8 mouse cellular contexts compared by ENCODE assay signal in the genomic region with DNA sequence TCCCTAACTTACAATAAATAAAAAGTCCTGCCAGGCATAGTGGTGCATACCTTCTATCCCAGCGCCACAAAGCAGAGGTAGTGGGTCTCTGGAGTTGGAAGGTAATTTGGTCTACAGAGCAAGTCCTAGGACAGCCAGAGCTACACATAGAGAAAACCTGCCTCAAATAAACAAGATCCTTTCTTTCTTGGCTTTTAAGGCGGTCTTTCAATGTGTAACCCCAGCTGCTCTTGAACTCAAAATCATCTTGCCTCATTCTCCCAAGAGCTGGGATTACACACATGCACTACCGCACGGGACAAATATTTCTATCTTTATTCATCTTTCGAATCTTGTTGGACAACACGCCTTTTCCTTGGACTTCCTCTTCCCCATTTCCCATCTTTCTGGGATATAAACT. TPM values are rescaled to one million over a fixed set of nuclear protein-coding genes. Genes with fewer than 3 reads are reported as not detected.
A peak's percentile ranks its signal among the peaks of the same experiment; 100 is the strongest.
DNase-seq lines count a peak whose midpoint lies in the region; ATAC-seq lines count a peak whose summit lies in the region.

No protein-coding gene starts in this region.

- peak overlapping the region; percentile 94 for H3K4me3 ChIP-seq in heart, embryonic 11.5 days (ENCODE audit: low read depth, low read length)
- peak overlapping the region; percentile 68; the same call in 1 of the 2 replicates for H3K4me3 ChIP-seq in brown adipose tissue, adult 24 weeks (ENCODE audit: insufficient read depth, low read depth, low read length)
- peak overlapping the region; percentile 85 for H3K4me3 ChIP-seq in hindbrain, embryonic 15.5 days
- peak overlapping the region; percentile 90 for H3K4me3 ChIP-seq in midbrain, embryonic 15.5 days

- peak overlapping the region; percentile 98 for H3K9ac ChIP-seq in heart, embryonic 11.5 days (ENCODE audit: low read depth, low read length)
- peak overlapping the region; percentile 78 for H3K9ac ChIP-seq in hindbrain, embryonic 15.5 days
- H3K9ac ChIP-seq in midbrain, embryonic 15.5 days = peak overlapping the region; percentile 97

- intact Hi-C loops in heart, postnatal 14 days (cut with DNase I) = loop anchor here (2.0 to 5.0 kb wide), 5 partner anchors 43 to 165 kb away; partner anchors contain the start of genes Alpk3, Wdr73 and Zscan2

- WGBS in heart, embryonic 11.5 days (ENCODE audit: insufficient replicate concordance) = 72% methylated on average over 6 of the region's 6 CpGs
- WGBS in hindbrain, embryonic 15.5 days = 87% methylated on average over 6 of the region's 6 CpGs
- WGBS in midbrain, embryonic 15.5 days = 78% methylated on average over 6 of the region's 6 CpGs

- no peaks in the 10 kb centered on the region for H3K27me3 ChIP-seq in heart, embryonic 11.5 days (ENCODE audit: control insufficient read depth, insufficient read depth, low read length)
- H3K27me3 ChIP-seq in hindbrain, embryonic 15.5 days = no peaks in the 10 kb centered on the region
- no peaks in the 10 kb centered on the region for H3K27me3 ChIP-seq in midbrain, embryonic 15.5 days (replicated peaks)

- peak overlapping the region; percentile 97 for H3K27ac ChIP-seq in heart, embryonic 11.5 days (ENCODE audit: low read depth, low read length)
- peak overlapping the region; percentile 68; the same call in 1 of the 2 replicates for H3K27ac ChIP-seq in brown adipose tissue, adult 24 weeks (replicated peaks; ENCODE audit: low read depth, low read length)
- H3K27ac ChIP-seq in hindbrain, embryonic 15.5 days (replicated peaks) = peak overlapping the region; percentile 91
- H3K27ac ChIP-seq in midbrain, embryonic 15.5 days = peak overlapping the region; percentile 95; the same call in 1 of the 2 replicates

- peaks cover 34% of the 10 kb centered on the region for H3K4me1 ChIP-seq in heart, embryonic 11.5 days (ENCODE audit: control insufficient read depth, insufficient read depth, low read length)
- peaks cover 11% of the 10 kb centered on the region; the same call in 1 of the 2 replicates for H3K4me1 ChIP-seq in brown adipose tissue, adult 24 weeks (ENCODE audit: control insufficient read depth, insufficient read depth, insufficient read length, low read length)
- peaks cover 36% of the 10 kb centered on the region for H3K4me1 ChIP-seq in hindbrain, embryonic 15.5 days (replicated peaks)
- peaks cover 36% of the 10 kb centered on the region for H3K4me1 ChIP-seq in midbrain, embryonic 15.5 days

- DNase-seq in heart, postnatal 14 days = no peak
- no peak for DNase-seq in retina, postnatal 1 day
- DNase-seq in left cerebral cortex, adult 11 months (ENCODE audit: low spot score) = no peak

- H3K4me2 ChIP-seq in heart, embryonic 11.5 days = peak overlapping the region; percentile 80
- H3K4me2 ChIP-seq in hindbrain, embryonic 15.5 days = peak overlapping the region; percentile 91
- H3K4me2 ChIP-seq in midbrain, embryonic 15.5 days = peak overlapping the region; percentile 78

- no peaks in the 10 kb centered on the region for H3K36me3 ChIP-seq in heart, embryonic 11.5 days (ENCODE audit: control insufficient read depth, insufficient read depth, low read length)
- H3K36me3 ChIP-seq in hindbrain, embryonic 15.5 days = no peaks in the 10 kb centered on the region
- H3K36me3 ChIP-seq in midbrain, embryonic 15.5 days (replicated peaks) = no peaks in the 10 kb centered on the region

- ATAC-seq in heart, embryonic 11.5 days (replicated peaks; ENCODE audit: insufficient number of reproducible peaks, low FRiP score, low TSS enrichment) = no peak
- no peak for ATAC-seq in hindbrain, embryonic 15.5 days (ENCODE audit: low FRiP score, low read depth)
- ATAC-seq in midbrain, embryonic 15.5 days (replicated peaks) = no peak
- no peak for ATAC-seq in megakaryocyte progenitor cell, adult 5-6 weeks (replicated peaks; ENCODE audit: poor library complexity)

- H3K9me3 ChIP-seq in heart, embryonic 11.5 days (replicated peaks; ENCODE audit: control insufficient read depth, low read length) = no peaks in the 10 kb centered on the region
- no peaks in the 10 kb centered on the region for H3K9me3 ChIP-seq in hindbrain, embryonic 15.5 days
- H3K9me3 ChIP-seq in midbrain, embryonic 15.5 days = no peaks in the 10 kb centered on the region

RNA-seq across cellular contexts. Expression of gene Zfp592, which starts 1.4 kb away (rescaled TPM):
- polyA plus RNA-seq in heart, embryonic 11.5 days (2014; fragmentation: Nextera tagmentation; extraction: Ambion mirVana) = 12.4 and 13.4 TPM in 2 replicates
- 10 to 100 TPM; 21.5 to 22.1 TPM for total RNA-seq in heart, postnatal 14 days (2021)
- polyA plus RNA-seq in brown adipose tissue, adult 24 weeks (2012; ENCODE audit: insufficient read depth, insufficient read length, missing spikeins) = 14.3 and 15.6 TPM in 2 replicates
- 10.4 and 10.5 TPM in 2 replicates for polyA plus RNA-seq in hindbrain, embryonic 15.5 days (2015; fragmentation: Nextera tagmentation; extraction: Ambion mirVana)
- 10.8 and 13.2 TPM in 2 replicates for polyA plus RNA-seq in midbrain, embryonic 15.5 days (2015; fragmentation: Nextera tagmentation; extraction: Ambion mirVana)
- total RNA-seq in megakaryocyte progenitor cell, adult 5-6 weeks (2015) = 19.3 and 22.6 TPM in 2 replicates
- total RNA-seq in megakaryocyte progenitor cell, adult 5-6 weeks (2017) = 17.3 and 20.8 TPM in 2 replicates

RNA-seq across cellular contexts. Expression of gene Sec11a, which starts 44.5 kb away (rescaled TPM):
- 135 and 186 TPM in 2 replicates for polyA plus RNA-seq in heart, embryonic 11.5 days (2014; fragmentation: Nextera tagmentation; extraction: Ambion mirVana)
- total RNA-seq in heart, postnatal 14 days (2021) = 10 to 100 TPM; 50.2 to 61.5 TPM
- polyA plus RNA-seq in brown adipose tissue, adult 24 weeks (2012; ENCODE audit: insufficient read depth, insufficient read length, missing spikeins) = 61.2 and 77.2 TPM in 2 replicates
- 138 and 163 TPM in 2 replicates for polyA plus RNA-seq in hindbrain, embryonic 15.5 days (2015; fragmentation: Nextera tagmentation; extraction: Ambion mirVana)
- polyA plus RNA-seq in midbrain, embryonic 15.5 days (2015; fragmentation: Nextera tagmentation; extraction: Ambion mirVana) = 147 and 163 TPM in 2 replicates
- total RNA-seq in megakaryocyte progenitor cell, adult 5-6 weeks (2015) = 219 and 228 TPM in 2 replicates
- total RNA-seq in megakaryocyte progenitor cell, adult 5-6 weeks (2017) = 452 and 486 TPM in 2 replicates
